Mouse (Mus musculus): Measurements from ENCODE around the gene Odf3l2. TPM values are rescaled to one million over a fixed set of nuclear protein-coding genes. Genes with fewer than 3 reads are reported as not detected.
A peak's percentile ranks its signal among the peaks of the same experiment; 100 is the strongest.

Gene Odf3l2
- polyA plus RNA-seq, 1 experiment from 2014 or later: 0.28 TPM

DNA sequence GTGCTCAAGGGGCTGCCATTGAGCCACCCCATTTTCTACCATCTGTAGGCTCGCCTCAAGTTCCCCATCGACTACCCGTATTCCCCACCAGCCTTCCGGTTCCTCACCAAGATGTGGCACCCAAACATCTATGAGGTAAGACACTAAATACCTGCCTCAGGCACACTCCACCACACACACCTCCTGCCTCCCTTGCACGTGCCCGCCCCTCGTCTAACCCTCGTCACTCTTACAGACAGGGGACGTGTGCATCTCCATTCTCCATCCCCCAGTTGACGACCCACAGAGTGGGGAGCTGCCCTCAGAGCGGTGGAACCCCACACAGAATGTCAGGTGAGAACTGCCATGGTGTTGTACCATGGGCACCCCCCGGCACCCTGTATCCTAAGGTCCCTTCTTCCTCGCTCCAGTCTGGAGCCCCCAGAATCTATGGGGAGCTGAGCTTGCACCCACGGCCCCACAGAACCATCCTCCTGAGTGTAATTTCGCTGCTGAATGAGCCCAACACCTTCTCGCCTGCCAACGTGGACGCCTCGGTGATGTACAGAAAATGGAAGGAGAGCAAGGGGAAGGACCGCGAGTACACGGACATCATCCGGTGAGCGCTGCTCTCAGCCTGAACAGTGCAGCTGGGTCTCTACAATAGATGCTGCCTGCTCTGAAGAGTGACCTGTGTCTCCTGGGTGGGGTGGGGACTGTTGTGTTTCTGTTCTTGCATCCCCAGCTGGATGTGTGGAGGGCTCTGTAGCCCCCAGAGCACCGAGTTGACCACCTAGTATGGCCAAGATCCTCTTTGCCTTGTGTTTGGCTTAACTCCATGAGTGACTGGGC lies 39.4 kb upstream of the Odf3l2 start:
- no peak overlapping the region for H3K27ac ChIP-seq (ENCODE audit: low read length)
- 95% methylated on average over 25 of the region's 25 CpGs for WGBS
- no peak overlapping the region for H3K9ac ChIP-seq (replicated peaks; ENCODE audit: low read depth, low read length)
- H3K9me3 ChIP-seq (ENCODE audit: control insufficient read depth, low read length): no peaks in the 10 kb centered on the region
- H3K4me2 ChIP-seq (ENCODE audit: low read length): no peak overlapping the region
- H3K4me1 ChIP-seq (replicated peaks; ENCODE audit: control insufficient read depth, insufficient read depth, low read length): peaks cover 20% of the 10 kb centered on the region
- H3K36me3 ChIP-seq (ENCODE audit: control insufficient read depth, insufficient read depth): peaks cover 21% of the 10 kb centered on the region
- no peak overlapping the region for H3K4me3 ChIP-seq (replicated peaks; ENCODE audit: low read length)
- no peaks in the 10 kb centered on the region for H3K27me3 ChIP-seq (replicated peaks; ENCODE audit: control insufficient read depth, insufficient read depth, low read length)
- no peak for ATAC-seq

DNA sequence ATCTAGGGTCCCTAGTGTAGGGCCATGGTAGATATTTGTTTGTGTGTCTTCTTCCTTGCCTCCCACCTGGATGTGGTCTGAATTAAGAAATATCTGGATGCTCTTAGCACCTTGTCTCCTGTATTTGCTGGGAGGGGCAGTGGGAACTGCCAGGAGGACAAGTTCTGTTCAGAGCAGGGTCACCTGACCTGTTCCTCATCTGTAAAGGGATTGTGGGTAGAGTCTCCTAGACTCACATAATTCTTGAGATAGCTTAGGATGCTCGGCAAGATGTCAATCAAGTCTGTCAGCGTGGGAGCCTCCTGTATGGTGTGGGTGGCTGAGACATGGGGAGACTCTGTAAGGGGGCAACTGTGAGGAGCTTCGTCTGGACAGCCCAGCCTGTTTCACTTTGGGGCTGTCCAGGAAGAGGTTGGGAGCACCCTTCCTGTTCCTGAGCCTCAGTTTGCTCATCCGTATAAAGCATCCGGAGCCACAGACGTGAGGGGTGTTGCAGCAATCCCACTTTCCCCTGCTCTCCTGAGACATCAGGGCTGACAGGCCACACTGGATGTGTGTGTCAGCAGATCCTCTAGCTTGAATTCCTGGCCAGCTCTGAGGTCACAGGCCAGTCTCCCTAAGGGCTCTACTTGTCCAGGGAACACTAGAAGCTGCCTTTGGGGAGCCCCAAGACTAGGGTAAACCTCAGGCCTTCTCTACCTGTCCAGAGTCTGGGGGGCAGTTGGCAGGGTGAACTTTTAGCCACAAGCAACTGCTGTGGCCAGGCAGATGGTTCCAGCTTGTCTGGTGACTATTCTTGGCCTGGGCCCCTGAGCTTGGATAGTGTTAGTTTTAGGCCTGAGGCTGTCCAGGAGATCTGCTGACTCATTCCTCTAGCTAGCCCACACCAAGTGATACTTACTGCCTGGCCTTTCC lies 38.4 kb upstream of the Odf3l2 start:
- no peak overlapping the region for H3K27ac ChIP-seq (ENCODE audit: low read length)
- peaks cover 18% of the 10 kb centered on the region for H3K36me3 ChIP-seq (ENCODE audit: control insufficient read depth, insufficient read depth)
- H3K9ac ChIP-seq (replicated peaks; ENCODE audit: low read depth, low read length): no peak overlapping the region; the same call in 1 of the 2 replicates
- H3K9me3 ChIP-seq (ENCODE audit: control insufficient read depth, low read length): no peaks in the 10 kb centered on the region
- no peak for ATAC-seq
- peaks cover 20% of the 10 kb centered on the region for H3K4me1 ChIP-seq (replicated peaks; ENCODE audit: control insufficient read depth, insufficient read depth, low read length)
- peak overlapping the region; percentile 91 for H3K4me2 ChIP-seq (ENCODE audit: low read length)
- WGBS: 89% methylated on average over 6 of the region's 6 CpGs
- H3K4me3 ChIP-seq (replicated peaks; ENCODE audit: low read length): no peak overlapping the region; the same call in 1 of the 2 replicates
- H3K27me3 ChIP-seq (replicated peaks; ENCODE audit: control insufficient read depth, insufficient read depth, low read length): no peaks in the 10 kb centered on the region

DNA sequence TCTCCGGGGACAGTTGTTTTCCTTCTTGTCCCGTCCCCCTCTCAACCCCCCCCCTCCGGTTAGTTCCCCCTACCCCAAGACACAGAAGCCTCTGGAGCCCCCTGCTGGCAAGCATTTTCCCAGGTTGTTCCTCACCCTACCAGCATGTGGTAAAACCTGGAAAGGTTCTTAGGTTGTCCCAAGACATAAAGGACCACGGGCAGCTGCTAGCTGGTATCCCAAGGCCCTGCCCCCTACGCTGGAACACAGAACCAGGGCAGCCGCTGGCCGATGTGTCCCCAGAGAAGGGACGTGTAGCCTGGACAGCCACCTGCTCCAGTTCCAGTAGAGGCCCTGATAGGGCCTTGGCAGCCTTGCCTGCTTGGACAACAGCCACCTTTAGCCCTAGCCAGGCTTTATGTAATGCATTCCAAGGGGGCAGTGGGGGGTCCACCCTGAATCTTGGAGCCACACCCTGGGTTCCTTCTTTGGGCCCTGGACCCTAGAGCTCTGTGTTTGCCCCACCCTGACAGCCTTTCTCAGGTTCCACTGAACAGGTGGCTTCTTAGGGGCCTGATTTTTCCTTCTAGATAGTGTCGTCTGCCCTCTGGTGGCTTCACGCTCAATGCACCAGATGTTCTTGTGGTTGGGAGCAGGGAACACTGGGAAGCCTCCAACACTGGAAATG lies 37.5 kb upstream of the Odf3l2 start:
- Histone ChIP-seq H3K4me3 (replicated peaks; ENCODE audit: low read length) (peak overlapping the region; percentile 86), H3K27me3 (replicated peaks; ENCODE audit: control insufficient read depth, insufficient read depth, low read length) (no peaks in the 10 kb centered on the region), H3K9ac (replicated peaks; ENCODE audit: low read depth, low read length) (peak overlapping the region; percentile 74), H3K4me1 (replicated peaks; ENCODE audit: control insufficient read depth, insufficient read depth, low read length) (peaks cover 20% of the 10 kb centered on the region), H3K36me3 (ENCODE audit: control insufficient read depth, insufficient read depth) (peaks cover 10% of the 10 kb centered on the region), H3K27ac (ENCODE audit: low read length) (peak overlapping the region; percentile 46; the same call in 1 of the 2 replicates), H3K4me2 (ENCODE audit: low read length) (peak overlapping the region; percentile 91), H3K9me3 (ENCODE audit: control insufficient read depth, low read length) (no peaks in the 10 kb centered on the region)
- 3% methylated on average over 10 of the region's 10 CpGs for WGBS
- no peak for ATAC-seq

- H3K4me3 ChIP-seq (replicated peaks; ENCODE audit: low read length): peak overlapping the region; percentile 86
- H3K4me1 ChIP-seq (replicated peaks; ENCODE audit: control insufficient read depth, insufficient read depth, low read length): peaks cover 20% of the 10 kb centered on the region
- H3K4me2 ChIP-seq (ENCODE audit: low read length): peak overlapping the region; percentile 91
- H3K9ac ChIP-seq (replicated peaks; ENCODE audit: low read depth, low read length): peak overlapping the region; percentile 74
- 0% methylated on average over 9 of the region's 10 CpGs for WGBS
- peak overlapping the region; percentile 46; the same call in 1 of the 2 replicates for H3K27ac ChIP-seq (ENCODE audit: low read length)
- no peaks in the 10 kb centered on the region for H3K27me3 ChIP-seq (replicated peaks; ENCODE audit: control insufficient read depth, insufficient read depth, low read length)
- no peaks in the 10 kb centered on the region for H3K9me3 ChIP-seq (ENCODE audit: control insufficient read depth, low read length)
- ATAC-seq: no peak; the same call in 1 of the 2 replicates
- peaks cover 10% of the 10 kb centered on the region for H3K36me3 ChIP-seq (ENCODE audit: control insufficient read depth, insufficient read depth)
Observed at GRCm38 (mm10) chr10:79682551-79682915, 37.0 kb upstream of the Odf3l2 start.

DNA sequence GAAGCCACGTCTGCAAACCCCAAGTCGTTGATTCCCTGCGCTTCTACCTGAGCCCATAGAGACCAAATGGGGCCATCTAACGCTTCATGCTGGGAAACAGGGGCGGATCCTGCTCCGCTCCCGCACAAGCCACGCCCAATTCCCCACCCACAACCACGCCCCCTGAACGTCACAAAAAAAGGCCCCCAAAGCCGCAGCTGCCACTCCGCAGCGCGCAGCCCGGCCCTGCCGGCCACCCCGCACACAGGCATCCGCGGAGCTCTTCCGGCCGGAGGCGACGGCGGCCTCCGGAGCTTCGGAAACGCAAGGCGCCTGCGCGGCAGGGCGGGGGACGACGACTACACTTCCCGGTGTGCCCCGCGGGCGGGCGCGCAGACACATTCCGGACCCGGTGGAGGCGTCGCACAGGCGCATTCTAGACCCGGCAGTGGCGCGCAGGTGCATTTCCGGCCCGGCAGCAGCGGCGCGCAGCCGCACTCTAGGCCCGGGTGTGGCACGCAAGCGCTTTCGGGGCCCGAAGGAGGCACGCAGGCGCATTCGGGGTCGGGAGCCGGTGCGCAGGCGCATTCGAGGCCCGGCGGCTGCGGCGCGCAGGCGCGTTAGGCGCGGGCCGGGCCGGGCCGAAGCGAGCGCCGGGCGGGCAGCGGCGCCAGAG lies 36.2 kb upstream of the Odf3l2 start, which contains the start of gene Cdc34:
Gene Cdc34, plus strand, starts transcription at position 605 of the 655 bp plus-strand sequence.
- Histone ChIP-seq H3K4me2 (ENCODE audit: low read length) (peak within 1 kb of the TSS; percentile 91), H3K36me3 (ENCODE audit: control insufficient read depth, insufficient read depth) (peaks cover 10% of the 10 kb centered on the region), H3K9me3 (ENCODE audit: control insufficient read depth, low read length) (no peaks in the 10 kb centered on the region), H3K27me3 (replicated peaks; ENCODE audit: control insufficient read depth, insufficient read depth, low read length) (no peaks in the 10 kb centered on the region), H3K4me3 (replicated peaks; ENCODE audit: low read length) (peak within 1 kb of the TSS; percentile 86), H3K27ac (ENCODE audit: low read length) (peak within 1 kb of the TSS; percentile 90), H3K9ac (replicated peaks; ENCODE audit: low read depth, low read length) (peak within 1 kb of the TSS; percentile 74), H3K4me1 (replicated peaks; ENCODE audit: control insufficient read depth, insufficient read depth, low read length) (peaks cover 20% of the 10 kb centered on the region)
- peak; percentile 96 for ATAC-seq
- WGBS: under 1% methylated on average over 80 of the region's 84 CpGs

GRCm38 (mm10) chr10:79680606-79681495 lies 35.3 kb upstream of the Odf3l2 start:
- H3K4me2 ChIP-seq (ENCODE audit: low read length): peak overlapping the region; percentile 53
- peak; percentile 3; the same call in 1 of the 2 replicates for ATAC-seq
- peaks cover 20% of the 10 kb centered on the region for H3K4me1 ChIP-seq (replicated peaks; ENCODE audit: control insufficient read depth, insufficient read depth, low read length)
- H3K4me3 ChIP-seq (replicated peaks; ENCODE audit: low read length): peak overlapping the region; percentile 86
- H3K36me3 ChIP-seq (ENCODE audit: control insufficient read depth, insufficient read depth): peaks cover 5% of the 10 kb centered on the region
- no peaks in the 10 kb centered on the region for H3K27me3 ChIP-seq (replicated peaks; ENCODE audit: control insufficient read depth, insufficient read depth, low read length)
- 43% methylated on average over 11 of the region's 11 CpGs for WGBS
- H3K9me3 ChIP-seq (ENCODE audit: control insufficient read depth, low read length): no peaks in the 10 kb centered on the region
- H3K9ac ChIP-seq (replicated peaks; ENCODE audit: low read depth, low read length): peak overlapping the region; percentile 57
- H3K27ac ChIP-seq (ENCODE audit: low read length): peak overlapping the region; percentile 90

DNA sequence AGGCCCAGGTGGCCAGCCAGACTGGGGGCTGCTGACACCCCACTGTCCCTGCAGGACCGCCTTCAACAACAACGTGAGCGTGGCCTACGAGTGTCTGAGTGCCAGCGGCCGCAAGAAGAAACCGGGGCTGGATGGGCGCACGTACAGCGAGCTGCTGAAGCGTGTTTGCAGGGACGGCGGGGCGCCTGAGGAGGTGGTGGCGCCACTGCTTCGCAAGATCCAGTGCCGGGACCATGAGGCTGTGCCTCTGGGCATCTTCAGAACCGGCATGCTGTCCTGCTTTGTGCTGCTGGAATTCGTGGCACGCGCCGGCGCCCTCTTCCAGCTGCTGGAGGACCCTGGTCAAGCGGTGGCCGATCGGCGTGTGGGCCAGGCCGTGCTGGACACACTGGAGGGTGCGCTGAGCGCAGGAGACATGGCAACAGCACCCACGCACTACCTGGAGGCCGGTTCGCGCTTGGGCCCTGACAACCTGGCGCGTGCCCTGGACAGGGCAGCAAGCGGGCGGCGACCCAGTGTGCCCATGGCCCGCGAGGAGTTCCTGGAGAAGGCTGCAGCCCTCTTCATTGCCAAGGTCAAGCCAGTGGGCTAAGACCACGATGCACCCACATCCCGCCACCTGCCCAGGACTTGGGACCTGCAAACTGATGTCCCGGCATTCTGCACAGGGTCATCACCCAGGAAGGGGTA lies 30.0 kb upstream of the Odf3l2 start:
- Histone ChIP-seq H3K36me3 (ENCODE audit: control insufficient read depth, insufficient read depth) (peaks cover 3% of the 10 kb centered on the region), H3K4me1 (replicated peaks; ENCODE audit: control insufficient read depth, insufficient read depth, low read length) (peaks cover 7% of the 10 kb centered on the region), H3K9me3 (ENCODE audit: control insufficient read depth, low read length) (no peaks in the 10 kb centered on the region), H3K4me2 (ENCODE audit: low read length) (no peak overlapping the region), H3K4me3 (replicated peaks; ENCODE audit: low read length) (no peak overlapping the region), H3K9ac (replicated peaks; ENCODE audit: low read depth, low read length) (no peak overlapping the region), H3K27ac (ENCODE audit: low read length) (no peak overlapping the region), H3K27me3 (replicated peaks; ENCODE audit: control insufficient read depth, insufficient read depth, low read length) (no peaks in the 10 kb centered on the region)
- ATAC-seq: no peak
- 61% methylated on average over 44 of the region's 44 CpGs for WGBS
